Mouse (Mus musculus) spleen, adult 12 weeks (tissue): Measurements from ENCODE around the gene Iqcc.

Source experiments
- DNase-seq: peaks from one replicate; pipeline ENCODE4 v3.0.0; 2022; ENCODE audit warnings: low spot score

Gene Iqcc

DNA sequence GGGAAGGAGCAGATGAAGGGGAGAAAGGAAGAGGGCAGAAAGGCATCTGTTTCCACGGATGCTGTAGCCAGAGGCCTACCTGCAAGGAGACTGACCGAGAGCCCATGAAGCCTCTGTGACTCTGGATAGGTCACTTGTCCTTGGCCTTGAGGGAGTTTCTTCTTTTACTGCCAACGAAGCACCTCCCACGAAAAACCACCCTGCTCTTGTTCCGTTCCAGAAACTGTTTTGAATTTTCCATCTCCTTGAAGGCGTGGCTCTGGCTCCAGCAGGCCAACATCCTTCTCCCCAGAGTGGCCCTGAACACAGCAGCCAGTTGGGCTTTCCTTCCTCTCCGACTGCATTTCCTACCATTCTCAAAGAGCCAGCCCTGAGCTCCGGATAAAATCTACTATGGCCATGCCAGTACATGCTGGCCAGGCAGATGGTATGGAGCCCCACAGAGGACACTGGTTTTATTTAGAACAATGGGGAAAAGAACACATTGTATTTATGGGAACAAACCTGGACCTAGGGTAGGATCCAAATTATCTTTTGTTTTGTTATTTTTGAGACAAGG is 2.5 kb upstream of the Iqcc start:
- DNase-seq = no peak

DNA sequence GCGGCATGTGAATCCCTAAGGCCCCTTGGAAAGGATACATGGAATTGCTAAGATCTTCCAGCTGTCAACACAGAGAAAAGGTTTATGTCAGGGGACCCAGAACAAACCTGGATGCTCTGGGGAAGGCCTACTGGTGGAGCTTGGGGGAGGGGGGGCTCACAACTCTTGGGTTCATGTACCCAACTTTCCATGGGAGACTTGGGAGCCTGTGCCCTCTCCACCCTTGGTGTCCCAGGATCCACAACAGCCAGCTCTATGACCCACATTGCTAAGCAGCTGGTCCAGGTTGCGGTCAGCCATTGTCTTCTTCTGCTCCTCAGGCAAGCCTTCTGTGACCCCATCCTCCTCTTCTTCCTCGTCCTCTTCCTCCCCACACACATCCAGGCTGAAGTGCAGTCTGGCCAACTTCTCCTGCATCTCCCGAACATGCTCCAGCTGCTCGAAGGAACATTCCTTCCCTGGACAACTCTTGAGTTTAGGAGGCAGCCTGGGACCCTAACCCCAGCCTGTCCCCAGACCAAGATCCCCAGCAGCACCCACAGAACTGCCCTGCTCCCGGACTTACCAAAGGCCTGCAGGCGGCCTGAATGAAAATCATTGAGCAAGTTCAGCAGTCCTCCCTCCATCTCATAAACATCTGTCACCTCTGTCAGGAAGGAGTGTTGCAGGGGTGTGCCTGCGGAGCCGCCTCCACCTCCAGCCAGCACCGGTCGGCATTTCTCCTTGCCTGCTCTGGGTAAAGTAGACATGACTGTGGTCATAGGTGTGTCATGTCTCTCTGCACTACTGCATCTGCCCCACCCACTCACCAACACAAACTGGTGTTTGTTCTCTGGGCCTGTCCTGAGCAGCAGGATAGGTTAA is 1.8 kb upstream of the Iqcc start:
- no peak for DNase-seq

DNA sequence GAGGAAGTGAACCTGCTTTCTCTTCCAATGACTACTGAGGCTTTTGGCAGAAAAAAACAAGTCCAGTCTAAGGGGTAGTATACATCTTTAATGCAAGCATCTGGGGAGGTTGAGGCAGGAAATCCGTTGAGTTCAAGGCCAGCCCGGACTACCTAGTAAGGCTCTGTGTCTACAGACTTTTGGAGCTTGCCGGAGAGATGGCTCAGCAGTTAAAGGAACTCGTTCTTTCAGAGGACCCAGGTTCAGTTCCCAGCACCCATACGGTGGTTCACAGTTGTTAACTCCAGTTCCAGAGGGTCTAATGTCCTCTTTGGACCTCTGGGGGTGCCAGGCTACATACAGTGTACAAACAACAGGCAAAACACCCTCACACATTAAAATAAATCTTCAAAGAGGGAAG is 868 bp downstream of the Iqcc start:
- no peak for DNase-seq

DNA sequence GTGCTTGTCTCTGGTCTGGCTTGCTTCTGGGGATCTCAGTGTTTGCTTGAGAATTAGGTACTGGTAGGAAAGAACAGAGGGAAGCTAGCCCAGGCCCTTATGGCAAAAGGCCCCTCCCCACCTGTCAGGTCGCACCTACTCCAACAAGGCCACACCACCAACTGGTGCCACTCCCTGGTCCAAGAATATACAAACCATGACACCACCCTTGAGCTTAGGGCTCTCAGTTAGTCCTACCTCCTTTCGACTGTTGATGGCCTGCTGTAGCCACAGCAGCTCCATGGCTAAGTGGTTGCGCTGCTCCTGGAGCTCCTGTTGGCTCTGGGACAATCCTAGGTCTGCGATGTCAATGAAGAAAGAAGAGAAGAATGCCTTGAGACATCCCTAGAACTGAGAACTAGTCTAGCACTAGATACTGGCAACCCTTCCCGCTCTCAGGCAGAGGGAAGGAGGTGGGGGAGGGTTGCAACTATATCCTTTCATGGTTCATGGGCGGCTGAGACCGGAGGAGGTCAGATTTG is 1.7 kb downstream of the Iqcc start:
- DNase-seq = no peak

DNA sequence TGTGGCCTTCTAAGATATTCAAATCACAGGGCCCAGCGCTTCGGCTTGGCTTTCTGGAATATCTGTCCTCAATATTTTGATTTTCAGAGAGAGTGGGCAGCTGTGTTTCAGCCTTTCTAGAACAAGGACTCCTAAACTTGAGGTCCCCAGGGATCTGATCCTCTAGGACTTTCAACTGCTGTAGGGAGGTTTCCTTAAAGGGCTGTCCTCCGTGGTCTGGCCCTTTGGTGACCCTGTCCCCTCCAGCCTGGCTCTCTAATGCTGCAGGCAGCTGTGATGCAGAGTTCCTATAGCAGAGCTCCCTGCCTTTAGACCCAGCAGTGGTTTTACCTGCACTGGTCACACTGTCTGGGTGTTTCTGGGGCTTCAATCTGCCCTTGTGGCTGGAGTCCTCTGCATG is 2.3 kb downstream of the Iqcc start:
- no peak for DNase-seq

DNA sequence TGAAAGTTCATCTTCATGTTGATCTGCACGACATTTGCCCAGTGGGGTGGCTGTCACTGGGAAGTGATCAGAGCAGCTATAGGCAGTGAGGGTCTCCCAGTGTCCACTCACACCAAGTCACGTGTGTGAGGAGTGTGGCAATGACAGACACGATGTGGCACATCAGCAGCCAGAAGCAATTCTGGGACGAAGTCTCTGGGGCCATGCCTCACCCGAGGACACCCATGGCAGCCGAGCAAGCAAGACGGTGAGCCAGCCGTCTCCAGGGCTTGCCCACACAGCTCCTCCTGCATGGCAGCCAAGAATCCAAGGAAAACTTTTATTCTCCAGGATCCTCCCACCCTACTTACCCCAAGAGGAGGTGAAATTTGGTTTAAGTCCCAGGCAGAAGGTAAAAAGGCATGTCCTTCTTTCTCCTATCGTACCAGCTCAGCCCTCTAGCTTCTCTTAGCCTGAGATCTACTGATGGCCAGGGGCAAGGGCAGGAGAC is 3.1 kb downstream of the Iqcc start:
- DNase-seq = no peak

DNA sequence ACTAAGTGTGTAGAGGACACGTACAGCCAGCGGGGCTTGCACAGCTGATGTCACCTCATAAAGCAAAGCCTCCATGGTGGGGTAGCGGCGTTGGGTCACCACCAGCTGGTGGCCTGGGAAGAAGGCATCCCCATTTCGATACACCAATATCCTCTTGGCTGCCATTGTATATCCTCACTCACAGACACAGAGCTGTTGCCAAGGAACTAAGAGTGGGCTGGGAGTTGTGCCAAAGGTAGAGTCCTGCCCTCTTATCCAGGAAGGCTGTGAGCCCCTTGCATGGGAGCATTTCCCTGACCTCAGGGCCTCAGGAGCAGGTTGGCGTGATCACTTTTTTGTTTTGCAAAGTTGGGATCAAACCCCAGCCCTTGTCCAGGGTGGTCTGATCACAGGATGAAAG is 4.8 kb downstream of the Iqcc start, which contains the start of gene Dcdc2b:
Gene Dcdc2b, minus strand, starts transcription at position 165 of the 400 bp plus-strand sequence.
- DNase-seq = no peak

DNA sequence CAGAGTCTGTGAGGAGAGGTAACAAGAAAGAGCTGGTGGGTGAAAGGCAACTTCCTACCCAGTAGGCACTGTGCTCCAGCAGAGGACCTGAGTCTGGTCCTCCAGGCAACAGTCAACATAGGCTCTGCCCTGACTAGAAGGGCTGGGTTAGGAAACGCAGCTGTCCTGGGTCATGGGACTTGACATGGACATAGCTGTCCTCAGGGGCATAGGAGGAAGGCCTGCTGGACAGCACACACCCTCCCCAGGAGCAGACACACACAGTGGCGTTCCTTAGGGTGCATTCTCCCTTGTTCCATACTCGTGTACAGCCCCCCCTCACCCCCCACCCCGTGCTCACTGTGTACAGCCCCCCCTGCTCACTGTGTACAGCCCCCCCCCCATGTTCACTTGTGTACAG is 8.4 kb downstream of the Iqcc start:
- DNase-seq = no peak

DNA sequence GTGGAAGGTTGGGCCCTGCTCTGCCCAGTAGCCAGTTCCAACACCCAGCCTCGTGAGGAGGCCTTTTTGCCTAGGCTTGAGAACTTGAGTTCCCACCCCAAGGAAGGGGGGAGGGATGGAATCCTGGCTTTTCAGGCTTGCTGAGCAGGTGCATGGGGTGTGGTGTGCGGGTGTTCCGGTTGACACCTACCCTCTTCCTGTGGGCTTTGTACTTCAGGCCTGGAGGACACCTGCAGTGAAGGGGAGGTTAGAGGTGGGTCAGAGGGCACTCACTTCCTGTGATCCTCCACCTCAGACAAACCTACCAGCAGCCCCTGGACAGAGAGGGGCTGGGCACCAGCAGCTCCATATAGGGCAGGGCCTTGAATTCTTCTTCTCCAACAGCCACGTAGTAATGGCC is 8.9 kb downstream of the Iqcc start:
- no peak for DNase-seq

DNA sequence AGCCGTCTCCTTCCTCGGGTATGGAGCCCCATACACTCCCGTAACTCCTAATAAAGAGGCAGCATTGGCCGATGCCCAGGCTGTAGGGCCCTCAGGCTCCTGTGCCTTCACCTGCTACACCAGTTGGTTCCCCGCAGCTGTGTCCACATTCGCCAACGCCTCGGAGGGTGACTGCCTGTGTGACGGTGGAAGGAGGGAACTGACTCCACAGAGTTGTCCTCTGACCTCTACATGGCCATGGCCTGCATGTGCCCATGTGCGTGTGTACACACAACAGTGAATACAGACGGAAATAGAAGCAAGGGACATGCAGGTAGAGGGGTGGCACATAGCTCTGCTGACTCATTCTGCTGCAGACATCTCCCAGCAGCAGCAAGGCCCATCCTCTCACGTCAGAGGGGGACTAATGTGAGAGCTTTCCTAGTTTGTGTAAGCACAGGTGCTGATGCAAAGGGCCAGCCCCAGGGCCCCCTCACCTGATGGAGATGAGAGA is 9.7 kb downstream of the Iqcc start:
- DNase-seq = no peak

DNA sequence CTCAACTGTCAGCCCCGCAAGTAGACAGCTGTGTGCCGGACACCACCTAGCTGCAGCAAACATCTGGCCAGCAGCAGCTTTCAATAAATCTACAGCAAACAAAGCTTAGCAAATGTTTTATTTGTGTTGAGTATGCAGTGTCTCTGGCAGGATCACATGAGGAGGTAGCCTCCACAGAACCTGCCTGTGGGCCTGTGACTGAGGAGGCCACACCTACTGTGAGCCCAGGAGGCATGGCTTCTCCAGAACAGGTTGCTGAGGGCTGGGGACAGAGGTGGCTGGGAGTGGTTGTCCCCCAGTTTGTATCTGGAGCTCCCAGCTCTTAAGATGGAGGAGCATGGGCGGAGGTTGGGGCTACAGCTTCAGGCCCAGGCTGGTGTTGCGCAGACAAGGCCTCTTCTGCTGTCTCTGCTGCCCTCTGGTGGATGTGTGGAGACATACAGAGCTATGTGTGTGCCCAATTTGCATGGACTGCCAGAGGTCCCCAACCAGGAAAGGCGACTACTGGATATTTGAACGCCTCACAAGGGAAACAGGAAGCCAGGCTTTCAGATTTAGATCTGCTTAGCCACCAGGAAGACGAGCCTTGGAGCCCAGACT is 10.4 kb downstream of the Iqcc start:
- peak; percentile 73 for DNase-seq

DNA sequence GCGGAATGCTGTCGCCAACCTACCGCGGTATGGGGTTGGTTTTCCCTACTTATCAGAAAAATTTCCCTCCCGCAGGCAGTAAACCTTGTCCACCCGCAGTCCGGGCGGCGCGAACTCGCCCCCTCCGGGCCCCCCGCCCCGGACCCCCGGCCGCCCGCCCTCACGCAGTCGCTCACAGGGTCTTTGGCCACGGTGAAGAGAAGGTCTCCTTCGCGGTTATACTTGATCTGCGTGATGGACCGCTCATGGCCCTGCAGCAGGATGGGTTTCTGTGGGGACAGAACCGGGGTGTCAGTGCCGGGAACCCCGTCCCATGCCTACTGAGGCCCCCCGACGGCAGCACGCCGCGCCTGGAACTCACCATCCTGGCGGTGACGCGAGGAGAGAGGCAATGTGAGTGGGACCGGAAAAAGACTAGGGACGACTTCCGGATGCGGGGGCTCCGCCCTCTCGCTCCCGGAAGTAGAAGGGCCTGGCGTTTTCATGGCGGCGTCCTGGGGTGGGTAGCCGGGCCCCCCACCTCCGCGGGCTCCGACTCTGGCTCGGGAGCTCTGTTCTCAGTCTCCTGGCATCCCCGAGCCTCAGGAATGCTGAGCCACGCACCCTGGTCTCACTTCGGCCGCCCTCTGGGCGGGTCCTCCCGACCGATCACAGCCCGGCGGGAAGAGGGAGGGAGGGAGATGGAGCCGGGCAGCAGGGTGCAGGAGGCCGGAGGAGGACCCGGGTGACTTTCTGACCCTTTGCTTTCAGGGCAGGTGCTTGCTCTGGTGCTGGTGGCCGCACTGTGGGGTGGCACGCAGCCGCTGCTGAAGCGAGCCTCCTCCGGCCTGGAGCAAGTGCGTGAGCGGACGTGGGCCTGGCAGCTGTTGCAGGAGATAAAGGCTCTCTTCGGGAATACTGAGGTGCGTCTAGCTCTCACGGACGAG is 18.4 kb downstream of the Iqcc start, which contains the start of the genes Eif3i and Tmem234:
Gene Eif3i, minus strand, starts transcription at position 416 of the 926 bp plus-strand sequence.
Gene Tmem234, plus strand, starts transcription at position 436 of the 926 bp plus-strand sequence.
- DNase-seq = peak; percentile 75

DNA sequence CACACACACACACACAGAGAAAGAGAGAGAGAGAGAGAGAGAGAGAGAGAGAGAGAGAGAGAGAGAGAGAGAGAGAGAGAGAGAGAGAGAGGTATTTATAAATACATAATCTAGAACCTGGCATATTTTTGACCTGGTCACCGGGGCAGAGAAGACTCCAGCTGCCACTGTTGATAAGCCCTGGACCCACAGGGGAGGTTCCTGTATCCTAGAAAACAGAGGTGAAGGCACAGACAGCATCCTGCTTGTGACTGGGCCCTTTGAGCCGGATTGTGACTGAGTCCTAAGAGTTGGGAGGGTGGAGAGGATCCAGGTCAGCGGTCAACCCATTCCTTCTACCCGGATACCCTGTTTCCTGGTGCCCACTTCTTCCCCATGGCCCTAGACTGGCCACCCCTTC is 30.0 kb downstream of the Iqcc start:
- no peak for DNase-seq

DNA sequence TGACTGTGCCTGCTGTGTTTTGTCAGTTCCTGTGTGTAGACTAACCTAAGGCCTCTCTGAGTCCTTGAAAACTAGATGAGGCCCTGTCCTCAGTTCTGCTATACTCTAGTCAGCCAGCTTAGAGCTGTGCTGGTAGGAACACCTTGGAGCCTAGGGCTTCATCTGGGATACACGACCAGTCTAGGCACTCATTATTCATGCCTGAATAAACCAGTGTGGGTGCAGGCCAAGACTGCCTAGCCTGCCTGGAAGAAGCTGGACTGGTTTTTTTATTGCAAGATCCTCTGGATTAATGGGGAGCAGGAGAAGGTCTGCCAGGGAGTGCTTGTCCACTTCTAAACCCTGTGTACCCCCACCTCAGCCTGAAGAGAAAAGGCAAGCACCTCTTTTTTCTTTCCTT is 32.0 kb downstream of the Iqcc start:
- DNase-seq = no peak

DNA sequence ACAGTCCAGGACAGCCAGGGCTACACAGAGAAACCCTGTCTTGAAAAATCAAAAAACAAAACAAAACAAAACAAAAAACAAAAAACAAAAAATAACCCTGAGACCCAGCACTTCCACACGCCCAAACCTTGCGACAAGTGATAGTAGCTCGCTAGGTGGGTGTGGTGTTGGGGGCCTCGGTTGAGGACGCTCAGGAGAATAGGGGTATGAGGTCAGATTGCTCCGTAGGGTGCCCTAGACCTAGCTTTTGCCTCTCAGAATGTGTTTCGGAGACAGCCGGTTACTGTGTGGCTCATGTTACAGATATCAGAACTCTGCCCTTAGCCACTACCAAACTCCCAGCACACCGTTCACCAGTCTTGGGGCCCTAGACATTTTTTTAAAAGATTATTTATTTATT is 33.1 kb downstream of the Iqcc start:
- no peak for DNase-seq

DNA sequence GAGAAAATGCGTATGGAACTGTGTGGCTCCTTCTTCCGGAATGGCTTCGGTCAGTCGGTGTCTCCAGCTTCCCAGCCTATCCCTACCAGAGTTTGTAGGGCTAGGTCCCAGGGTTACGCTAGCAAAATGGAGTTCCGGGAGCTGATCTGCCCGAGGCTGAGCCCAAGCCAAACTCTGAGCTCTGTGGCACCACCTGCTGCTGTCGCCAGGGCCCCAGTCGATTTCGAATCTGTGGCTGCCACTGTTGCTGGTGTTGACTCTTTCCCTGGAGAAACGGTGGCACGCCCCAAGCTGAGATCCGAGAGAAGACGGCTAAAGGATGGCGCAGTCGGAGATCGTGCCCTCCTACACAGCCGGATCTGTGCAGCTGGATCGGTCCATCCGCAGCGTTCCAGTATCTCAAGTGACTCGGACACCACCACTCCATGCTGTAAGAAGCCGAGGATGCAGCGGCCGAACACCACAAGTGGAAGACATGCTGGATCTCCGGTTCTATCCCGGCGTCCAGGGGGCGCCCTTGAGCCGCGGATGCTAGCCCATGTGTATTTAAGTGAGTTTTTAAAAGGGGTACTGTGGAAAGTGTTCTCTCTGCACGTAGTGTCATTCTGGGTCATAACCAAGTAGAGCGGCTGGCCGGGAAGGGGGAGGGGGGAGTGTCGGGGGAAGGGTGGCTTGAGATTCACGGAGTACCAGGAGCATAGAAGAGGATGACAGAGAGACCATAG is 33.9 kb downstream of the Iqcc start:
- peak; percentile 72 for DNase-seq

DNA sequence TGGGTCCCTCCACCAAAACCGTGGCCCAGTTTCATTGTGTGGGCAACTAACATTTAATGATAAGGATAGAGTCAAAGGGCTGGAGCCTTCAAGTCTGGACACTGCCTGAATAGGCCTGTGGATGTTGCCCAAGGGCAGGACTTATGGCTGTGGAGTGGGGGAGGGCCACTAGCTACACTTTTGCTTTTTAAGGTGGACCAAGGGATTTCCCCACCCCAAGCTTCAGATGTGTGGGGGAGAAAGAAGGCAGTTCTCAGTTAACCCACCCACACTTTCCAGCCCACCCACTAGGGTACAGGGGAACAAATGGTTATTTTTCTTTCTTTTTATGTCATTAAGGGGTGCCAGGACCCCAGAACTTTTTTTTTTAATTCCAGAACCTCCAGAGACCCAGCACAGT is 34.5 kb downstream of the Iqcc start:
- DNase-seq = no peak

DNA sequence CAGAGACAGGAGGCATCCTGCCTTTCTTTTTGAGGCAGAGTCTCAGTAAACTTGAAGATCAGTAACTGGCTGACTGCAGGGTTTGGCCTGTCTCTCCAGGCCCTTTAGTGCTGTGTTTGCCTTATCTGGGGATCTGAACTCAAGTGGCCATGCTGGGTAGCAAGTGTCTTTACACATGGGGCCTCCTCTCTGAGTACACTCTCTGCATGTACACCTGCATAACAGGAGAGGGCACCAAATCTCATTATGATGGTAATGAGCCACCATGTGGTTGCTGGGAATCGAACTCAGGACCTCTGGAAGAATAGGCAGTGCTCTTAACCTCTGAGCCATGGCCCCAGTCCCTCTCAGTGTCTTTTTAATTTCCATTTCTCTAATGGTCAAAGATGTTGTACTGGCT is 36.6 kb downstream of the Iqcc start:
- DNase-seq = no peak

DNA sequence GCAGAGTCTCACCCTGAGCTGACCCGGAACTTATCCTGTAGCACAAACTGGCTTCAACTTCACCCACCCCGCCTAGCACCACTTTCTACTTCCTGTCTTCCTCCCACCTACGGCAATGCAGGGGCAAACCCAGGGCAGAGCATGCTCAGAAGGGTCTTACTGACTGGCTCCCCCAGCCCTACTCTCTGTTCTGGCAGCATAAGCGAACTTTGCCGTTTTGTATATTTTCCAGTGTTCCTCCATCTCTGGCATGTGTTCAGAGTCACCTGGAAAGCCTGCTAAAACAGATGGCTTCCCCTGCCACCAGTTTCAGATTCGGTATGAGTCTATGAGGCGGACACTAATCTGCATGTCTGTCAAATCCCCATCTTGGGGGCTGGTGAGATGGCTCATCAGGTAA is 38.6 kb downstream of the Iqcc start:
- no peak for DNase-seq

DNA sequence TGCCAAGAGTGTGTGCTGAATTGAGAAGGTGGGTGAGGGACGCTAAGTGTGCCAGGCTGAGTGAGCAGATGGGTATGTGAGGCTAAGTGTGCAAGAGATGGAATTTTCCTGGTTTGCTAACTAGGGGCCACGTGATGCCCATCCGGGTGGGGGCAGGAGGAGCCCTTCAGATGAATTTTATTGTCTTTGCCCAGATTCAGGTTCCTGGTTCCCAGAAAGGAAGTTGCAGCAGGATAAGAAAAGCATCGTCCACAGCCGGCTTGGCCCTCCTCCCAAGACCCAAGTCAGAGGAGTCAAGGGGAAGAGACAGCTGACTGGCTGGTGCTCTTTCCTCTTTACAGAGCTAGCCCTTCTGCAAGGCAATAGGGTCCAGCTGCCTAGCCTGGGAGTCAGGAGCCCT is 40.4 kb downstream of the Iqcc start, which contains the start of gene Fam167b:
Gene Fam167b, minus strand, starts transcription at position 84 of the 400 bp plus-strand sequence.
- no peak for DNase-seq

DNA sequence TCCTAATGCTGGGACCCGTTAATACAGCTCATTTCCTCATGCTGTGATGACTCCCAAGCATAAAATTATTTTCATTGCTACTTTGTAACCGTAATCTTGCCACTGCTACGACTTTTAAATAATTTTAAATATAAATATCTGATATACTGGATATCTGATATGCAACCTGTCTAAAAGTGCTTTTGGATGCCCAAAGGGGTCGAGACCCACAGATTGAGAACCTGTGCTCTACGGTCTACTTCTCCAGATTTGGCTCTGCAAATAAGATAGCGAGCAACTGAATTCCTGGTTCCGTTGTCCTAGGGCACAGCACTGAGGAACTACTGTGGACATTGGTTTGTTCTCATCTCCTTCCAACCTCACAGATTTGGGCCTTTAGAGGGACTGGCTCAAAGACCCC is 41.2 kb downstream of the Iqcc start:
- no peak for DNase-seq
